20 mouse cellular contexts compared by ENCODE assay signal in the genomic region with DNA sequence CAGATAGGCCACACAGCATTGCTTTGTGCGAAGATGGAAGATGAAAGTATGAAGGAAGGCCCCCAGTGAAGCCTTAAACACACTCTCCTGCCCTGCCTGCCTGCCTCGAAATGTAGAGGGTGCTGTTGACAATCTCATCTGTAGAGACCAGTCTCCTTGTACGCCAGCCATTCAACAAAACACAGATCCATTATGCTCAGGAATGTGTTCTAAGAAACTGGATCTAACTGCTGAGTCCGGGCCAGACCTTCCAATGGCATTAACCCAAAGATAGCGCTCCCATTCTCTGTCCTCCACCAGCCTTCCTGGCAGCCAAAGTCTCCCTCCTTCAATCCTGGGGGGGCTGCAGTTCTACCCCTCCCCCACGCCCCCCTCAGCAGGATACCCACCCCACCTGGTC. TPM values are rescaled to one million over a fixed set of nuclear protein-coding genes. Genes with fewer than 3 reads are reported as not detected.
A peak's percentile ranks its signal among the peaks of the same experiment; 100 is the strongest.
DNase-seq lines count a peak whose midpoint lies in the region; ATAC-seq and TF ChIP-seq lines count a peak whose summit lies in the region.
"Had no signal": no experiment of that assay in that cellular context is flagged by ENCODE, and none has a peak within 500 bp of the region (broad histone marks: within the 10 kb centered on the region; RNA-seq: fewer than 3 reads in every experiment).

No protein-coding gene starts in this region.

- H3K4me1 ChIP-seq in forebrain, embryonic 13.5 days, result peaks cover 26% of the 10 kb centered on the region
- no peaks in the 10 kb centered on the region for H3K4me1 ChIP-seq in forebrain, embryonic 11.5 days (replicated peaks; ENCODE audit: control insufficient read depth, insufficient read depth, low read length)
- H3K4me1 ChIP-seq in midbrain, embryonic 14.5 days (ENCODE audit: control insufficient read depth, insufficient read depth, low read length), result peaks cover 4% of the 10 kb centered on the region; the same call in 1 of the 2 replicates
- H3K4me1 ChIP-seq in midbrain, embryonic 10.5 days, result no peaks in the 10 kb centered on the region
- H3K4me1 ChIP-seq in hindbrain, postnatal 0 days (ENCODE audit: insufficient read depth, low read length), result peaks cover 5% of the 10 kb centered on the region; the same call in 1 of the 2 replicates

- peaks cover 77% of the 10 kb centered on the region for H3K36me3 ChIP-seq in forebrain, embryonic 13.5 days (ENCODE audit: poor library complexity, severe bottlenecking)
- peaks cover 17% of the 10 kb centered on the region; the same call in 1 of the 2 replicates for H3K36me3 ChIP-seq in forebrain, embryonic 11.5 days (ENCODE audit: control insufficient read depth, insufficient read depth, low read length)
- H3K36me3 ChIP-seq in midbrain, embryonic 14.5 days (ENCODE audit: control insufficient read depth, insufficient read depth, low read length), result peaks cover 16% of the 10 kb centered on the region
- peaks cover 100% of the 10 kb centered on the region for H3K36me3 ChIP-seq in midbrain, embryonic 10.5 days
- H3K36me3 ChIP-seq in hindbrain, postnatal 0 days (ENCODE audit: insufficient read depth, low read length), result peaks cover 6% of the 10 kb centered on the region

- H3K9me3 ChIP-seq in forebrain, embryonic 13.5 days (replicated peaks), result no peaks in the 10 kb centered on the region; the same call in 1 of the 2 replicates
- no peaks in the 10 kb centered on the region for H3K9me3 ChIP-seq in forebrain, embryonic 11.5 days (ENCODE audit: control insufficient read depth, low read length)
- H3K9me3 ChIP-seq in midbrain, embryonic 14.5 days (ENCODE audit: control insufficient read depth, low read length), result no peaks in the 10 kb centered on the region
- H3K9me3 ChIP-seq in midbrain, embryonic 10.5 days (replicated peaks), result no peaks in the 10 kb centered on the region
- H3K9me3 ChIP-seq in hindbrain, postnatal 0 days (ENCODE audit: low read length), result no peaks in the 10 kb centered on the region
- H3K9me3 ChIP-seq: embryonic facial prominence, embryonic 15.5 days; midbrain, embryonic 12.5 days had no signal

- H3K9ac ChIP-seq in forebrain, embryonic 13.5 days, result no peak overlapping the region
- H3K9ac ChIP-seq in forebrain, embryonic 11.5 days (ENCODE audit: low read length), result no peak overlapping the region
- no peak overlapping the region for H3K9ac ChIP-seq in midbrain, embryonic 14.5 days (replicated peaks; ENCODE audit: low read length)
- no peak overlapping the region for H3K9ac ChIP-seq in hindbrain, postnatal 0 days (replicated peaks; ENCODE audit: low read length)
- H3K9ac ChIP-seq: embryonic facial prominence, embryonic 15.5 days; midbrain, embryonic 12.5 days had no signal

- TF ChIP-seq CTCF in hindbrain, postnatal 0 days (IDR thresholded peaks at IDR 0.05; ENCODE audit: low read depth), result peak; percentile 42; the same call in 1 of the 2 replicates

- DNase-seq in forebrain, embryonic 11.5 days (ENCODE audit: low spot score), result no peak
- DNase-seq in midbrain, embryonic 14.5 days, result no peak
- no peak for DNase-seq in midbrain, embryonic 10.5 days (ENCODE audit: low spot score)
- peak; percentile 51 for DNase-seq in ZHBTc4 (ENCODE audit: low read depth, low spot score)
- DNase-seq in hindbrain, postnatal 0 days (ENCODE audit: low spot score), result no peak
- no peak for DNase-seq in adrenal gland, adult 18-20 months (ENCODE audit: low spot score in 2 of 2)
- no peak for DNase-seq in thymus, postnatal 0 days (ENCODE audit: low spot score)
- DNase-seq: cerebellum, adult 2 months; gastrocnemius, postnatal 10 days; heart, adult 2 months; kidney, adult 8-10 months; kidney, postnatal 25 days; layer of hippocampus, adult 9-11 months; lung, adult 18-20 months; lung, postnatal 4 days; spleen, adult 18-20 months had no signal

- no peak overlapping the region for H3K4me3 ChIP-seq in forebrain, embryonic 13.5 days
- H3K4me3 ChIP-seq in forebrain, embryonic 11.5 days (ENCODE audit: low read depth, low read length), result no peak overlapping the region
- no peak overlapping the region for H3K4me3 ChIP-seq in midbrain, embryonic 14.5 days (replicated peaks; ENCODE audit: low read depth, low read length)
- H3K4me3 ChIP-seq in midbrain, embryonic 10.5 days, result no peak overlapping the region
- H3K4me3 ChIP-seq in hindbrain, postnatal 0 days (ENCODE audit: low read length), result no peak overlapping the region
- H3K4me3 ChIP-seq: embryonic facial prominence, embryonic 15.5 days; heart, adult 2 months; midbrain, embryonic 12.5 days had no signal

- peak; percentile 40 for ATAC-seq in forebrain, embryonic 13.5 days
- ATAC-seq in forebrain, embryonic 11.5 days (replicated peaks; ENCODE audit: low FRiP score), result no peak
- no peak for ATAC-seq in midbrain, embryonic 14.5 days (ENCODE audit: low FRiP score, low TSS enrichment)
- ATAC-seq in hindbrain, postnatal 0 days, result peak; percentile 57

- H3K27me3 ChIP-seq in forebrain, embryonic 13.5 days, result no peaks in the 10 kb centered on the region
- H3K27me3 ChIP-seq in forebrain, embryonic 11.5 days (ENCODE audit: control insufficient read depth, insufficient read depth, low read length), result no peaks in the 10 kb centered on the region
- H3K27me3 ChIP-seq in midbrain, embryonic 14.5 days (ENCODE audit: control insufficient read depth, insufficient read depth, low read length), result no peaks in the 10 kb centered on the region
- no peaks in the 10 kb centered on the region for H3K27me3 ChIP-seq in midbrain, embryonic 10.5 days (ENCODE audit: low read depth, poor library complexity, severe bottlenecking)
- no peaks in the 10 kb centered on the region for H3K27me3 ChIP-seq in hindbrain, postnatal 0 days (ENCODE audit: insufficient read depth, low read length)
- H3K27me3 ChIP-seq: embryonic facial prominence, embryonic 15.5 days; midbrain, embryonic 12.5 days had no signal

- WGBS in forebrain, embryonic 13.5 days, result 56% methylated on average over 6 of the region's 6 CpGs
- 78% methylated on average over 6 of the region's 6 CpGs for WGBS in forebrain, embryonic 11.5 days
- whole genome bisulfite sequencing in midbrain, embryonic 14.5 days, result 76% methylated on average over 6 of the region's 6 CpGs
- 82% methylated on average over 6 of the region's 6 CpGs for WGBS in midbrain, embryonic 10.5 days
- WGBS in hindbrain, postnatal 0 days, result 57% methylated on average over 6 of the region's 6 CpGs

- no peak overlapping the region for H3K4me2 ChIP-seq in forebrain, embryonic 13.5 days
- H3K4me2 ChIP-seq in forebrain, embryonic 11.5 days (ENCODE audit: low read depth, low read length, severe bottlenecking), result no peak overlapping the region
- H3K4me2 ChIP-seq in midbrain, embryonic 14.5 days (ENCODE audit: low read length), result no peak overlapping the region
- H3K4me2 ChIP-seq in hindbrain, postnatal 0 days (ENCODE audit: low read depth, low read length), result no peak overlapping the region
- H3K4me2 ChIP-seq: embryonic facial prominence, embryonic 15.5 days; midbrain, embryonic 12.5 days had no signal

- peak overlapping the region; percentile 54; the same call in 1 of the 2 replicates for H3K27ac ChIP-seq in forebrain, embryonic 13.5 days
- H3K27ac ChIP-seq in forebrain, embryonic 11.5 days (ENCODE audit: low read depth, low read length), result no peak overlapping the region
- H3K27ac ChIP-seq in midbrain, embryonic 14.5 days (replicated peaks; ENCODE audit: low read depth, low read length), result 0 out of 2 replicates have a peak overlapping the region, but pooled peaks have one; percentile 58
- H3K27ac ChIP-seq in midbrain, embryonic 10.5 days (replicated peaks), result no peak overlapping the region
- H3K27ac ChIP-seq in hindbrain, postnatal 0 days, result peak overlapping the region; percentile 41; the same call in 1 of the 2 replicates
- H3K27ac ChIP-seq: heart, adult 2 months had no signal

RNA-seq across cellular contexts. Expression of a gene that starts 42.2 kb away (rescaled TPM):
- 20.6 and 21.2 TPM in 2 replicates for polyA plus RNA-seq in forebrain, embryonic 13.5 days (2015; fragmentation: Nextera tagmentation; extraction: Ambion mirVana)
- polyA plus RNA-seq in forebrain, embryonic 11.5 days (2014; fragmentation: Nextera tagmentation; extraction: Ambion mirVana), result 35.6 and 35.9 TPM in 2 replicates
- polyA plus RNA-seq in midbrain, embryonic 14.5 days (2014; fragmentation: Nextera tagmentation; extraction: Ambion mirVana), result 14.1 and 22.6 TPM in 2 replicates
- polyA plus RNA-seq in midbrain, embryonic 10.5 days (2016; fragmentation: Nextera tagmentation; extraction: Ambion mirVana), result 30.8 and 37.1 TPM in 2 replicates
- 43.9 and 45.5 TPM in 2 replicates for total RNA-seq in hindbrain, postnatal 0 days (2014; rRNA removed)
- 6.8 and 8.1 TPM in 2 replicates for polyA plus RNA-seq in hindbrain, postnatal 0 days (2015; fragmentation: Nextera tagmentation; extraction: Ambion mirVana)
- 10 to 100 TPM; 25.2 to 48.5 TPM for total RNA-seq in adrenal gland, adult 18-20 months (2021)
- polyA plus RNA-seq in thymus, postnatal 0 days (2015; fragmentation: Nextera tagmentation; extraction: Ambion mirVana), result 4.4 and 4.5 TPM in 2 replicates
- total RNA-seq: common myeloid progenitor, adult 5-6 weeks had no signal

Comparison
In these comparisons a context has a peak if more than half of its experiments do, and no peak if none do; other contexts are left out.
1. ATAC-seq: peak in forebrain, embryonic 13.5 days (single experiment) and hindbrain, postnatal 0 days (single experiment); none in forebrain, embryonic 11.5 days (single experiment) and midbrain, embryonic 14.5 days (single experiment).
2. H3K27ac ChIP-seq: peak in forebrain, embryonic 13.5 days (single experiment), midbrain, embryonic 14.5 days (single experiment) and hindbrain, postnatal 0 days (single experiment); none in forebrain, embryonic 11.5 days (single experiment) and midbrain, embryonic 10.5 days (single experiment).